Mouse (Mus musculus) megakaryocyte, adult 5-6 weeks (primary cell): ENCODE data around the gene Chd9. TPM values are rescaled to one million over a fixed set of nuclear protein-coding genes. Genes with fewer than 3 reads are reported as not detected.
A peak's percentile ranks its signal among the peaks of the same experiment; 100 is the strongest.
"Not testable (repeated sequence)": the region's sequence is repeated elsewhere in the genome, so short reads cannot be mapped to it uniquely, and the experiment has no call there.

ENCODE experiments used
- ATAC-seq: 2 replicates; pipeline ENCODE4 v1.8.0; 2016; ENCODE audit warnings: mild to moderate bottlenecking, inconsistent platforms; ENCODE audit not compliant: poor library complexity, severe bottlenecking
- total RNA-seq, 2 experiments: library from RNA; stranded (forward) in 1 of 2; stranded (reverse) in 1 of 2; fragments of 153-499, 151-499 nt in 1 of 2; fragments of 221-1000, 200-1000 nt in 1 of 2; gene quantifications; 2 replicates each; pipeline versions ENCODE4 v1.2.3 to v1.2.4; 2015 to 2017

Gene Chd9
- total RNA-seq, 2 experiments from 2014 or later: 39.0 to 91.1 TPM

DNA sequence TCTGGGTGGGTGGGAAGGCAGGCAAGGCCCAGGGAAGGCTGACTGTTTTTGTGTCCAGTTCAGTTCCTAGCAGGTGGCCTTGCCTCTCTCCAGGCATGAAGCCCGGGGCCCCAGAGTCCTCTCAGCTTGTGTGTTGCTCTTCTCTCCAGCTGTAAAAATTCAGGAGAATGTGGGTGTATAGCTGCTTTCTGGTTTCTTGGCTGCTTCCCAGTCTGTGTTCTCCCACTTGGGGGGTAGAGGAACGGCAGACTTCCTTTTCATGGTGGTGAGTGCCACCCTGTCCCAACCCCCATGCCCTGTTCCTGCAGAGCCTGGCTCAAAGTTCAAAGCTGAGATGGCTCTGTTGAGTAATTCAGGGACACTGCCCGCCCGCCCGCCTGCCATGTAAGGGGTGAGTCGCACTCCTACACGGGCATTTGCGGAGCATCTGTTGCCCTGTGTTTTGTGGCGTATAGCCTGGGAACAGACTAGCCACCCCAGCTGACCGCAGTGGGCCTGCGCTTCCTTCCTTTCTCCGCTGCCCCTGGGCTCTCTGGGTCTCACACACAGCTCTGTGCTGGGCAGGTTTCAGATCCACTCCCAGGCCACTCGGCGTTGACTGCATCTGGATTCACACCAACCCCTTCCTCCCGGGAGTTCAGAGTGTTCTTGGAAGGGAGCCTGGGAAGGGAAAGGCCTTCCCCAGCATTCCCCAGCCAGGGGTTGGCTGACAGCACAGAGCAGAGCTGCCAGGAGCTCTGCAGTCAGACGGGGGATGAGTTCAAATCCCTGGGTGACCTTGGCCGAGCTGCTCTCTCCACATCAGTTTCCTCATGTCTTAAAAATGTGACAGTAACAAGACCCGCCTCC lies 41.1 kb downstream of the Chd9 start:
- ATAC-seq: peak; percentile 75

DNA sequence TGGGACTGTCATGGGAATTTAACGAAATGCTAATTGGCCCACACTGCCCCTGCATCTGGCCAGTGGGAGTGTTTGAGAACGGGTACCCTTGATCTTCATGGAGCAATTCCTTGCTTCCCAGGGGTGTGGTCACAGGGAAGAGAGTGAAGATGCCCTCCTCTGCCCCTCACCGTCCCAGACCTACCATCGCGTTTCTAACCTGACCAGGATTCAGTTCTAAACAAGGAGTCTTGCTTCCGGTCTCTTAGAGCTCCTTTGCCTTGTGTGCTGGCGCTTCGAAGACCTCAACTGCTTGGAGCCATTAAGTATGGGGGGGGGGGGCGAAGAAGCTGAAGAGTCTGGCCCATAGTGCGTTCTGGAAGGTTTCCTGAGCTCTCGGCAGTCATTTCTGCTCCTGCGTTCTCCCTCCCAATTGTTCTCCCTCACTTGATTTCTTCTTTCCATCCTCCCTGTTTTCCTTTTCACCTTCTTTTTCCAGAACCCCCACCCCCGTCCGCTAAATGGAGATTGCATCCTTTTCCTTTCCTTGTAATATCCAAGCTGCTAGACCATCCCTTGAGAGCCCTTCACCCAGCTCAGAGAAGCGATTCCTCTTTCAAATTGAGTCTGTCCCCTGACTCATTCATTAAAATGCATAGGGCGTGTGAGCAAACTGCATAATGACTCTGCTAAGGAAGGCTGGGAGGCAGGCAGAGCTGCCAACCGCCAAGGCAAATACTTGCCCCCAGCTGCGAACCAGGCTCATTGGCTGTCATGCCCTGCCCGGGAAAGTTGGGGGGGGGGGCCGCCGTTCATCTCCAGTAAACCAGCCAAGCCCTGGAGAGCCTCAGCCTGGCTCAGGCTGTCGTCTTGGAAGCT lies 42.0 kb downstream of the Chd9 start:
- peak; percentile 44 for ATAC-seq

DNA sequence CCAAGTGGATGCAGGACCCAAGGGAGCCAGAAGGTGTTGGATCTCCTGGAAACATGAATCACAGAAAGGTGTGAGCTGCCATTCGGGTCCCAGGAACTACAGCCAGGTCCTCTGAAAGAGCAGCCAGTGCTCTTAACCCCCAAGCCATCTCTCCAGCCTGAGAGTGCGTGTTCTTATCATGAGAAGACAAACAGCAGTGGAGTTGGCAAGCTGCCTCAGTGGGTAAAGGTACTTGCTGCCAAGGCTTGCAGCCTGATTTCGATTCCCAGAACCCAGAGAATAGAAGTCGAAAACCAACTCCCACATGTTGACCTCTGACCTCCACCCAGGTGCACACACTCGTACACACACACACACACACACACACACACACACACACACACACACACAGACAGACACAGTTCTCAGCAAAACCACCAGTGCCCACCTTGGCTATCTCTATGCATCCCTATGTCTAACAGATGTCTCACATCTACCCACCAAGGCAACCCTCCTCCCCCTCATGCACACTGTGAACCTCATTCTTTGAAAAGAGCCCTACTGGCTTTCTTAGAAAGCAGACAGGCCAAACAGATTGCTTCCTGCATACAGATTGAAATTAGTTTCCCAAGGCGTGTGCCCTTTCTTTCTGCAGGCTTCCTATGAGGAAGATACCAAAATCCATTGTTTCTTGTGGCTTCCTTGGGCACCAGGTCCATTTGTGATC lies 43.4 kb downstream of the Chd9 start:
- ATAC-seq: no peak

DNA sequence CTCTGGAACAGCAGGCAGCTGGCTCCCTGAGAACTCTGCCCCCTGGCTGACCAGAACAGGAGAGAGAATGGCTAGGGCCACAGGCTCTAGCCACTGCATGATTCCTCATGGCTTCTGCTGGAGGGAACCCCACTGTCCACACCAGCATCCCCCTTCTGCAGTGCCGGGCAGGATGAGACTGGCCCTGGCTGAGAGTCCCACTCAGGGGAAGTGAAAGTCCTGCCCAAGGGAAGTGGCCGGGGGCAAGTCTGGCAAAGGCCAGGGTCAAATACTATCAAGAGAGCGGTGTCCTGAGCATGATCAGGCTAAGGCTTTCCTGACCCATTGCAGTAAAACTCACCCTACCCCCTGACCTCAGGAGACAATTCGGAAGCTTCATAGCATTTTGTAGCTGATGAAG lies 44.9 kb downstream of the Chd9 start:
- ATAC-seq: peak; percentile 31

DNA sequence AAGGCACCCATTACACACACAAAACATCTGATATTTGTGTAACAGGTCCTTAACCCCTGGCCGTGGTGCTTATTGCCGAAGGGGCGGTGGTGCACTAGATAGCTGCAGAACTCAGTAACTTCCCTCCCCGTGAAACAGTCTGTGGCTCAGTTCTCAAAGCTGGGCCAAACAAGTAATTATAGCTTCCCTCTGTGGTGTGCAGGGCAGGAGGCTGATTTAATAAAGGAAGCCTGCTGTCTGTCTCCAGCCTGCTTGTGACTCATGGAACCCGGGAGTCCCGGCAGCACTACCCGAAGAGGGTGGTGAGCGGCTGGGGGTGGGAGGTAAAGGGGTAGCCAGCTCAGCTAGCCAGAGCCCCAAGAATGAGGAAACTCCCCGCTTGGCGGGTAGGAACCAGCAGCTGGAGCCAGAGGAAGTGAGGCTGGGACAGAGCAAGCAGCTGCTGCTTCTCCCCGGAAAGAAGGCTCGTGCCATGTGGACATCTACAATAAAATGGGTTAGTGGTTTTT lies 48.1 kb downstream of the Chd9 start:
- peak; percentile 79 for ATAC-seq

DNA sequence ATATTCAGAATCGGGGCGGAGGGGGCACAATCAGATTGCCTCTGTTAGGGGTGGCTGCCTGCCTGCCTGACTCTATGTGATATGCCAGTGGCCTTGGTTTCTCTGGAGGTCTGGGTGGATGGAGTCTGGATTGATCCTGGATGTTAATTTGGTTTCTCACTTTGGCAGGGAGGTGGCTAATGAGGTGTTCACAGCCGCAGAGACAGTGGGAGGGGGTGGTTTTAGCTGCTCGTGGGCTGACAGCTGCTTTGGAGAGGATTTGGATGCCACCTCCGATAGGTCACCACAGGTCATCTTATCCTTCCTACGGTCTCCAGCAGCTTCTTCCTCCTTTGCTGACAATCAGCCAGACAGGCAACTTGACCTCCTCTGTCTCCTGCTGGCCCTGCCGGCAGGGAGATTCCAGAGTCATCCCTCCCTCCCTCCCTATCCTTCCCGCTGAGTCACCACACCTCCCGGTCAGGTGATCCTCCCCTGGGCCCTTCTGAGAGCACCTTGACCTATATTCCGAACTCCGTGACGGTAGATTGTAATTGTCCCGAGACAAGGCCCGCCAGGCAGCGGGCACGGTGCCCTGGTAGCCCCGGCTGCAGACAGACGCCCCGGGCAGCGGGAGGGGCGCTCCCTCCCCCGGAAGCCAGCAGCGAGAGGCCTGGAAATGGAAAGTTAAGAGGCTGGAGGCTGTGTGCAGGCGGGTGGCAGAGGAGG lies 48.7 kb downstream of the Chd9 start:
- peak; percentile 48 for ATAC-seq

DNA sequence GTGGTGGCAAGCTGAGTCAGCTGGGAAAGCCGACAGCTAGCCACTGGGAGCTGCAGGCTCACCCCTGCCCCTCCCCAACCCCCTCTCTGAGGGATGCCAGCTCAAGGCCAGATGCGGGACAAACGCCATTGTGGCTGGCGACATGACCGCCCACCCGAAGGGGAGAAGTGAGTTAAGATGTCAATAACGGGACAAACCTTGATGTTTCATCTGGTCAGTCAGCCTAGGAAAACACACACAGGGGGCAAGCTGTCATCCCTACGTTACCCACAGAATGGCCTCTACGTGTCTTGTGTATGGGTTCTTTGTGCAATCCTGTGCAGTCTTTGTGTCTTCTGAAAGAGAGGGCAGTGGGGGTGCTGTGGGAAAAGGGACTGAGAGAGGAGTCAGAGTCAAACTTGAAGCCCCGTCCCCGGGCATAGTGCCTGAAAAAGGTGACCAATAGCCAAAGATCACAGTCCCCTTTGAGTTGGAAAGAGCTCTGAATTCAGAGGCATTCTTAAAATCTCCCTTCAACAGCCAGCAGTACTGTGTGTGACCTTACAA lies 49.4 kb downstream of the Chd9 start:
- ATAC-seq: no peak

DNA sequence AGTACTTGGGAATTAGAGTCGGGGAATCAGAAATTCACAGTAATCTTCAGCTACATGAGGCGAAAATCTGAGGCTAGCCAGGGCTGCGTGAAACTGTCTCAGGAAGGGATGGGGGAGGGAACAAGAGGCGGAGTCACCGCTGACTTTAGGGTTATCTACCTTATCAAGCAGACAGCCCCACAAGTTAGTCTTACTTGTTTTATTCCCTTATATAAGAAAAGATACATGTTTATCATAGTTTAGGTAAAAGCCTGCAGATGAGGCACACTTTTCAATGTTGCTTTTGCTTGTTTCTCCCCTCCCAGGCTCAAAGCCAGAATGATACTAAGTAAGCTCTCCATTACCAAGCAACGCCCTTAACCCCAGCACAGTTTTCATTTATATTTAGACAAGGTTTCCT lies 50.4 kb downstream of the Chd9 start:
- ATAC-seq: no peak

DNA sequence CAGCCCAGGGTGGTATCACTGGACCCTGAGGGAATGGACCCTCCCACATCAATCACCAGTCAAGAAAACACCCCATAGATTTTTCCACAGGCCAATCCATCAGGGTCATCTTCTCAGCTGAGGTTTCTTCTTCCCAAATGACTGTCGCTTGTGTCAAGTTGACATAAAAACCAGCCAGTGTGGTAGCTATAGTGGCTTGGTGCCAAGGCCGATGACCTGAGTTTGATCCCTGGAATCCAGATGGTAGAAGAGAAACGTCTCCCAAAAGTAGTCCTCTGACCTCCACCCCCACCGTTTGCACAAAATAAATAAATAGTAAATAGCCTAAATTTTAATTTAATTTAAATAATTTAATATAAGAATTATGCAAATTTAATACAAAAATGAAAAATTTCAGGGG lies 51.9 kb downstream of the Chd9 start:
- ATAC-seq: no peak

DNA sequence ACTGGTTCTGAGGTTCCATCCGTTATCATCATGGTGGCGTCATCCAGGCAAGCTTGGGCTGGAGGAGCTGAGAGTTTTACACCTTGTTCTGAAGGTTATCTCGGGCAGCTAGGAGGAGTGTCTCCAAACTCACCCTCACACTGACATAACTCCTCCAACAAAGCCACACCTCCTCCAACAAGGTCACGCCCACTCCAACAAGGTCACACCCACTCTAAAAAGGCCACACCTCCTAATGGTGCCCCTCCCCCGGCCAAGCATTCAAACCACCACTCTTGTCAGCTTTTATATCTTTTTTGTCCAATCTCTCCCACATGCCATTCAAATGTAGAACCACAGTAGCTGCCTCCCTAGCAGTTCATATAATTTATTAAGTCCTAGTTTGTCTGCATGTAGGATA lies 53.0 kb downstream of the Chd9 start:
- ATAC-seq: no peak

DNA sequence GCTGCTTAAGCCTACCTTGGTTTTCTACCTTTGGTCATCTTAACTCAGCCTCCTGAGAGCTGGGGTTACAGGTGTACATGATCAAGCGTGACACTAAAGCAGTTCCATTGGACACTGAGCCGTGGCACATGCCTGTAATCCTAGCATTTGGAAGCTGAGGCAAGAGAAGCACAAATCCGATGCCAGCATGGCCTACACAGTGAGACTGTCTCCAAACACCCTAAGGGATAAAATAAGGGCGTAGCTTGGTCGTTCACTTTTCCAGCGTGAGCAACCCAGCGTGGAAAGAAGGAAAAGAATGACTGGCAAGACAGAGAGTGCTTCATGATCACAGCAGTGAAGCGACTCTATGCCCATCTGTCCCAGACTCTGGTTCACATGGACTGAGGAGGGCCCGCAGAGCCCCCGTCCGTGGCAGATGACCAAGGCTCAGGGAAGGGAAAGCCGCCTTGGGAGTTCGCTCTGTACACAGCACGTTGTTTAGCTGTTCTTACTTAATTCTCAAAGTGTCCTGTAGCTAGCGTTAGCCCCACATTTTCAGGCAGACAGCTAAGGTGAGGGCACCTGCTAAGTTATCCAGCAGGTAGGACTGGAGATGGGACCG lies 54.0 kb downstream of the Chd9 start:
- ATAC-seq: no peak

DNA sequence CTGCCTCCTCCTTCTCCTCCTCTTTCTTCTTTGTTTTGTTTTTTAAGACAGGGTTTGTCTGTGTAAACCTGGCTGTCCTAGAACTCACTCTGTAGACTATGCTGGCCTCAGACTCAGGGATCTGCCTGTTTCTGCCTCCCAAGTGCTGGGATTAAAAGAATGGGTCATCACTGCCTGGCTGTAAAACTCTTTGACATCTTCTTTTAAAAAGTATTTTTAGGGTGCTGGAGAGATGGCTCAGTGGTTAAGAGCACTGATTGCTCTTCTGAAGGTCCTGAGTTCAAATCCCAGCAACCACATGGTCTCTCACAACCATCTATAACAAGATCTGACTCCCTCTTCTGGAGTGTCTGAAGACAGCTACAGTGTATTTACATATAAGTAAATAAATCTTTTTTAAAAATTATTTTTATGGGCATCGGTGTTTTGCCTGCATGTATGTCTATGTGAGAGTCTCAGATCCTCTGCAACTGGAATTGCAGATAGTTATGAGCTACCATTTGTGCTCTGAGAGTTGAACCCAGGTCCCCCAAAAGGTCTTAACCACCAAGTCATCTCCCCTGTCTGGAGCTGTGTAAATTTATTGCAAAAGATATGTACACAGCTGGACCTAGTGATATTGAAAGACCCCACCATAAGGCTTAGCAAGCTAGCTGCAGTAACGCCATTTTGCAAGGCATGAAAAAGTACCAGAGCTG lies 57.7 kb downstream of the Chd9 start:
- no peak for ATAC-seq

DNA sequence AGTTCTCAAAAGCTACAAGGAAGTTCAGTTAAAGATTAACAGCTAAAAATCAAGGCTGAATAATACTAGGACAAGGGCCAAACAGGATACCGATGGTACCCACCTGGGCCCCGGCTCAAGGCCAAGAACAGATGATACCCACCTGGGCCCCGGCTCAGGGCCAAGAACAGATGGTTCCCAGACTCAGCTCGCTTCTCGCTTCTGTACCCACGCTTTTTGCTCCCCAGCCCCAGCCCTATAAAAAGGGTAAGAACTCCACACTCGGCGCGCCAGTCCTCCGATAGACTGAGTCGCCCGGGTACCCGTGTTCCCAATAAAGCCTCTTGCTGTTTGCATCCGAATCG lies 58.2 kb downstream of the Chd9 start:
- ATAC-seq: not testable (repeated sequence)

DNA sequence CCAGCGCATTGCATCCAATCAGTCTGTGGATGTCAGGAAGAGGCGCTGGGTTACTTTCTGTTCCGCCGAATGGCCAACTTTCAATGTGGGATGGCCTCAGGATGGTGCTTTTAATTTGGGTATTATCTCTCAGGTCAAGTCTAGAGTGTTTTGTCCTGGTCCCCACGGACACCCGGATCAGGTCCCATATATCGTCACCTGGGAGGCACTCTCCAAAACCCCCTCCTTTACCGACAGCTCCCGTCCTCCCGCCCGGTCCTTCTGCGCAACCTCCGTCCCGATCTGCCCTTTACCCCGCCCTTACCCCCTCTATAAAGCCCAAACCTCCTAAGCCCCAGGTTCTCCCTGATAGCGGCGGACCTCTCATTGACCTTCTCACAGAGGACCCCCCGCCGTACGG lies 59.2 kb downstream of the Chd9 start:
- ATAC-seq: not testable (repeated sequence)

DNA sequence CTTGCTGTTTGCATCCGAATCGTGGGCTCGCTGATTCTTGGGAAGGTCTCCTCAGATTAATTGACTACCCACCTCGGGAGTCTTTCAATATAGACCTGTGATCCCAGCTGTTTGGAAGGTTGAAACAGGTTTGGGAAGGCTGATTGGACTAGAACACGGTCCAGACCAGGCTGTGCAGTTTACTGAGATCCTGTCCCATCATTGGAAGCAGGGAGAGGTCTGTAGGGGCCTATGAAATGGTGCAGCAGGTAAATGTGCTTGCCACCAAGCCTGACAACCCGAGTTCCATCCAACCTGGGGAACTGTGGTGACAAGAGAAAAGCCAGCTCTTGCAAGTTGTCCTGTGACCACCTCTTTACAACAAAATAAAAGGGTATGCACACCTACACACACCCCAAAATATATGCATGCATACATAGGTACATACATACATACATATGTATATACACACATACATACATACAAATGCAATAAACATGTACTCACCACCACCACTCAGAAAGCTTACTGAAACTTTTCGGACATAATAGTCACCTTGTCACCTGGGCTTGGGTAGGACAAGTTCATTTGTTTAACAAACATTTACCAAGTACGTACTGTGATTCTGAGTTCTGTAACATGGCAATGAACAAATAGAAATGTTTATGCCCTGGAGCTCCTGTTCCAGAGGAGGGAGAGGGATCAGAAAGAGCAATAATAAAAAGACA lies 63.9 kb downstream of the Chd9 start:
- no peak for ATAC-seq

DNA sequence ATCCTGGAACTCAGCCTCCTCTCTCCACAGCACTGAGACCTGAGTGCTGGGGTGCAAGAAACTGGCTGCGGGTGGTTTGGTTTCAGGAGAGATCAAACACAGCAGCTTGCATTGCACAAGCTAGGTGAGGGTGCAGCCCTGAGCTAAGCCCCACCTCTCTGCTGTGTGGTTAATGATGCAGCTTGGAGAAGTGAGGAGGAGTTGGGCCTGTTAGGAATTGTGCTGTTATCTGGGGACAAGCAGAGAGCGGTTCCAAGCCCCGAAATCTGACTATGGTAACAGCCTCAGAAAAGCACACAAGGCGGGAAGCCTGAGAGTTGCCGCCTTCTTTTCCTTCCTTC lies 64.4 kb downstream of the Chd9 start:
- no peak for ATAC-seq

DNA sequence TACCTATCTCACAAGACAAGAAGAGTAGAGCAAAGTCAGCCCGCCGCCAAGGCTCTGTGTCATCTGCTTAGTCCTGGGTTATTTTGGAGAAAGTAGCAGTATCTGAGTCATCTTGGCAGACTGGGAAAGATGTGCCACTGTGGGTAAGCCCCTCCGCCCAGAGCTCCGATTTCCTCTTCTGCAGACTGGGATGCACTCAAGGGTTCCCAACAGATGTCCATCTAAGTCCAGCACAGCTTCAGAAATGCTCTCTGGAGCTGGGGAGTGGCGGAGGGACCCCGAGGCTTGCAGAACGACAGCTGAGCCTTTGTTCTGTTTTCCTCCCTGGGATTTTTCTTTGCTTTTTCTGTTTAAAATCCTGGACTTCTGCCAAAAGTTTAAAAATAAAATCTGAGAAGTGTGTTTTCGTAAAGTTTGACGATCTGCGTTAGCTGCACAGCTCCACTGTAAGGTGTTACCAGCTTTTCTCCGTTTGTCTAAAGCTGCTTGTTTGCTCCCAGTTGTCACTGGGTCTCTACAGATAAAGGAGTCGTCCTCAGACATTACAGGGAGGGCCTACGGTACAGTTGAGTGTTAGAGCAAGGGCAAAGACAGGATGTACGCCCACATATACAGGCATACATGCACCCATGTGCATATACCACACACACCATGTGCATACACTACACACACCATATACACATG lies 66.2 kb downstream of the Chd9 start:
- no peak for ATAC-seq

DNA sequence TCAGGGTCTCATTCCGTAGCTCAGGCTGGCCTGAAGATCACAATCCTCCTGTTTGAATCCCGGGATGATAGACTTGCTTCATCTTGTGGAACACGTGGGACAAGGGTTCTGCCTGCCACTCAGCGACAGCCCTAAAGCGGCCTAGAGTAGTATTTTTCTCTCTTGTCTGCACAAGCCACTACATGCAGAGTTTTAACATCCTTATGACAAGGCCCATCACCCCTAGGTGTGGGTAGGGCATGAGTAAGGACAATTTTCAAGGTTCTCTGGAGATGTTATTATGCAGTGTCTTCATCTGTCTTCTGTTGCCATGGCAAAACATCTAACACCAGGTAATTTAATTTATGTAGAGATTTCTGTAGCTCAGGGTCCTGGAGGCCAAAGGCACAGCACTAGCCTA lies 69.2 kb downstream of the Chd9 start:
- no peak for ATAC-seq
